In the genomic region with DNA sequence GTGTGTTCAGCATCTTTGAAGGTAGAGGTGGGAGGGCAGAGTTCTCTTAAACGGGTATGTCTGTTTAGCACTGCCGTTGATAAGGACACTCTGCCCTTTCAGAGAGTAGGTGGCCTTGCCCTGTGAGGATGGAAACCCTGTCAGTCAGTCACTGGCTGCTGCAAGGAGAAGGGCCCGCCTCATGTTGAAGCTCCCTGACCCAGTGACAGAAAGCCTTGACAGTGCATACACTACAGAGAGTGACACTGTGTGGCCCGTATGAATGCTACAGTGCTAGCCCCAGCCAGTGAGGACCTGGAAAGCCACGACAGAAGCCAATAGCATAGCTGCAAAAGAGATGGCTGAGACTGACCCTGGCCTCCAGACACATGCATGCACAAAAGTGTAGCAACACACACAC, we compare ENCODE assay signal across 30 mouse cellular contexts. TPM values are rescaled to one million over a fixed set of nuclear protein-coding genes. Genes with fewer than 3 reads are reported as not detected.
DNase-seq lines count a peak whose midpoint lies in the region; ATAC-seq and TF ChIP-seq lines count a peak whose summit lies in the region.
"Had no signal": no experiment of that assay in that cellular context is flagged by ENCODE, and none has a peak within 500 bp of the region (broad histone marks: within the 10 kb centered on the region; RNA-seq: fewer than 3 reads in every experiment).

No protein-coding gene starts in this region.

- peaks cover 8% of the 10 kb centered on the region; the same call in 1 of the 2 replicates for H3K4me1 ChIP-seq in heart, adult 2 months (ENCODE audit: control insufficient read depth, insufficient read depth, low read length)
- peaks cover 61% of the 10 kb centered on the region for H3K4me1 ChIP-seq in heart, embryonic 16.5 days (ENCODE audit: control insufficient read depth, insufficient read depth, low read length)
- H3K4me1 ChIP-seq: hindbrain, embryonic 10.5 days; hindbrain, embryonic 15.5 days; limb, embryonic 15.5 days; liver, embryonic 13.5 days; stomach, embryonic 15.5 days had no signal

- no peak for TF ChIP-seq POLR2A in heart, adult 2 months (IDR thresholded peaks at IDR 0.05; ENCODE audit: insufficient read depth, low read depth, low read length)

- peak in 1 of 2 experiments; percentile 39 for DNase-seq in heart, adult 2 months
- DNase-seq in heart, postnatal 4 days, result no peak
- DNase-seq in adrenal gland, adult 8-10 months, result peak; percentile 59
- DNase-seq in adrenal gland, postnatal 25 days, result peak; percentile 15
- no peak for DNase-seq in ovary, adult 18-20 months (ENCODE audit: low spot score)
- DNase-seq: cerebellum, adult 2 months; kidney, adult 18-20 months; kidney, postnatal 36 days; left cerebral cortex, postnatal 4 days; liver, embryonic 13.5 days; lung, adult 18-20 months; midbrain, embryonic 14.5 days; retina, postnatal 1 day; right cerebral cortex, postnatal 14 days; thymus, postnatal 14 days had no signal

- no peaks in the 10 kb centered on the region; the same call in none of the 2 replicates for H3K79me2 ChIP-seq in heart, adult 2 months (replicated peaks; ENCODE audit: control insufficient read depth, insufficient read depth, low read length)

- peaks cover 14% of the 10 kb centered on the region for H3K36me3 ChIP-seq in heart, adult 2 months (ENCODE audit: control insufficient read depth, insufficient read depth, low read length)
- H3K36me3 ChIP-seq in heart, embryonic 16.5 days (ENCODE audit: control insufficient read depth, insufficient read depth), result 0 out of 2 replicates have a peak, but pooled peaks cover 8% of the 10 kb centered on the region
- H3K36me3 ChIP-seq: hindbrain, embryonic 10.5 days; hindbrain, embryonic 15.5 days; limb, embryonic 15.5 days; liver, embryonic 13.5 days; stomach, embryonic 15.5 days had no signal

- no peak for TF ChIP-seq EP300 in heart, adult 2 months (IDR thresholded peaks at IDR 0.05; ENCODE audit: insufficient read depth, low read depth, low read length)

- intact Hi-C loops in heart, adult 2 months (cut with DNase I), result no loop called here

- no peak for TF ChIP-seq CTCF in heart, adult 2 months (IDR thresholded peaks at IDR 0.05)

- H3K9ac ChIP-seq in heart, adult 2 months (ENCODE audit: low read depth, low read length), result no peak overlapping the region; the same call in 1 of the 2 replicates
- peak overlapping the region; percentile 63 for H3K9ac ChIP-seq in heart, embryonic 16.5 days (ENCODE audit: low read length)
- H3K9ac ChIP-seq: hindbrain, embryonic 15.5 days; limb, embryonic 15.5 days; liver, embryonic 13.5 days; stomach, embryonic 15.5 days had no signal

- H3K27me3 ChIP-seq in heart, adult 2 months (ENCODE audit: control insufficient read depth, insufficient read depth, low read length), result no peaks in the 10 kb centered on the region
- H3K27me3 ChIP-seq in heart, embryonic 16.5 days (ENCODE audit: control insufficient read depth, insufficient read depth, low read length), result no peaks in the 10 kb centered on the region
- H3K27me3 ChIP-seq: hindbrain, embryonic 15.5 days; limb, embryonic 15.5 days; liver, embryonic 13.5 days; stomach, embryonic 15.5 days had no signal

- H3K4me2 ChIP-seq in heart, embryonic 16.5 days (ENCODE audit: low read depth, low read length), result peak overlapping the region; percentile 30; the same call in 1 of the 2 replicates
- H3K4me2 ChIP-seq: hindbrain, embryonic 15.5 days; limb, embryonic 15.5 days; liver, embryonic 13.5 days; stomach, embryonic 15.5 days had no signal

- 40% methylated on average over 5 of the region's 5 CpGs for WGBS in heart, adult 2 months
- WGBS in heart, embryonic 16.5 days, result 34% methylated on average over 5 of the region's 5 CpGs

- H3K4me3 ChIP-seq in heart, adult 2 months, result no peak overlapping the region
- no peak overlapping the region for H3K4me3 ChIP-seq in heart, embryonic 16.5 days (ENCODE audit: low read length)
- H3K4me3 ChIP-seq: erythroblast, embryonic 14.5 days; hindbrain, embryonic 10.5 days; hindbrain, embryonic 15.5 days; layer of hippocampus, adult 2 months; limb, embryonic 15.5 days; liver, embryonic 13.5 days; stomach, embryonic 15.5 days had no signal

- peak overlapping the region; percentile 90 for H3K27ac ChIP-seq in heart, adult 2 months
- peak overlapping the region; percentile 99 for H3K27ac ChIP-seq in heart, embryonic 16.5 days (ENCODE audit: low read length)
- H3K27ac ChIP-seq: hindbrain, embryonic 10.5 days; hindbrain, embryonic 15.5 days; layer of hippocampus, adult 2 months; limb, embryonic 15.5 days; liver, embryonic 13.5 days; macrophage; stomach, embryonic 15.5 days had no signal

- H3K9me3 ChIP-seq in heart, embryonic 16.5 days (replicated peaks; ENCODE audit: control insufficient read depth, low read length), result no peaks in the 10 kb centered on the region
- H3K9me3 ChIP-seq: hindbrain, embryonic 10.5 days; hindbrain, embryonic 15.5 days; limb, embryonic 15.5 days; liver, embryonic 13.5 days; stomach, embryonic 15.5 days had no signal

- ATAC-seq in heart, embryonic 16.5 days (replicated peaks; ENCODE audit: extremely low read depth, insufficient read depth, low FRiP score), result no peak
- ATAC-seq in megakaryocyte, adult 5-6 weeks (ENCODE audit: poor library complexity, severe bottlenecking), result no peak
- ATAC-seq: CD4-positive, CD25-positive, alpha-beta regulatory T cell, adult 4 months; forebrain, embryonic 16.5 days; inflammation-experienced regulatory T-cells, adult 6 months; lung, postnatal 0 days had no signal

RNA-seq across cellular contexts. Expression of a gene that starts 22.5 kb away (rescaled TPM):
- total RNA-seq in heart, adult 2 months (2021), result 1,000 to 10,000 TPM; 1,397 to 1,781 TPM
- 1,690 and 1,900 TPM in 2 replicates for polyA plus RNA-seq in heart, adult 2 months (2012; rRNA removed)
- 1,000 to 10,000 TPM; 2,111 to 2,171 TPM for total RNA-seq in heart, postnatal 4 days (2021)
- total RNA-seq in adrenal gland, adult 8-10 months (2022), result 1 to 10 TPM in 3 of 4 experiments, under 1 TPM in 1; 0.45 to 2.4 (median 1.7) TPM
- 0.24 TPM in 1 of 2 replicates, not detected in the other for total RNA-seq in adrenal gland, postnatal 25 days (2021)
- polyA plus RNA-seq in heart, embryonic 16.5 days (2015; fragmentation: Nextera tagmentation; extraction: Ambion mirVana), result 1,874 and 1,903 TPM in 2 replicates
- 0.78 TPM in 1 of 2 replicates, not detected in the other for total RNA-seq in megakaryocyte, adult 5-6 weeks (2015)
- 0.11 TPM in 1 of 2 replicates, not detected in the other for total RNA-seq in megakaryocyte, adult 5-6 weeks (2017)
- total RNA-seq: granulocyte monocyte progenitor cell, adult 5-6 weeks; monocyte, adult 5-6 weeks had no signal
- polyA plus RNA-seq: erythroblast, embryonic 14.5 days; macrophage had no signal

Comparison
In these comparisons a context has a peak if more than half of its experiments do, and no peak if none do; other contexts are left out.
1. DNase-seq: peak in adrenal gland, adult 8-10 months (single experiment) and adrenal gland, postnatal 25 days (single experiment); none in heart, postnatal 4 days (single experiment) and ovary, adult 18-20 months (single experiment).
2. RNA of a gene that starts 22.5 kb away (total RNA-seq): 2,111 to 2,171 TPM in heart, postnatal 4 days and 1,397 to 1,781 TPM in heart, adult 2 months; 0.45 to 2.4 TPM in adrenal gland, adult 8-10 months, 0.24 TPM in adrenal gland, postnatal 25 days and 0.11 to 0.78 TPM in megakaryocyte, adult 5-6 weeks; every median in the first group is over 100 times any median in the second.